Mouse (Mus musculus) embryonic fibroblast, embryonic 13.5 days (primary cell): Measurements from ENCODE around the gene Cdk1.

Experiments
- CTCF ChIP-seq: IDR thresholded peaks from 2 replicates; pipeline ENCODE4 v1.5.1; 2011; ENCODE audit warnings: mild to moderate bottlenecking, control low read depth, low read length, moderate library complexity, borderline replicate concordance; ENCODE audit not compliant: insufficient read depth
- POLR2A ChIP-seq: IDR thresholded peaks from 2 replicates; pipeline ENCODE4 v1.6.1; 2011; ENCODE audit warnings: low read depth, mild to moderate bottlenecking, control low read depth, low read length, moderate library complexity

DNA sequence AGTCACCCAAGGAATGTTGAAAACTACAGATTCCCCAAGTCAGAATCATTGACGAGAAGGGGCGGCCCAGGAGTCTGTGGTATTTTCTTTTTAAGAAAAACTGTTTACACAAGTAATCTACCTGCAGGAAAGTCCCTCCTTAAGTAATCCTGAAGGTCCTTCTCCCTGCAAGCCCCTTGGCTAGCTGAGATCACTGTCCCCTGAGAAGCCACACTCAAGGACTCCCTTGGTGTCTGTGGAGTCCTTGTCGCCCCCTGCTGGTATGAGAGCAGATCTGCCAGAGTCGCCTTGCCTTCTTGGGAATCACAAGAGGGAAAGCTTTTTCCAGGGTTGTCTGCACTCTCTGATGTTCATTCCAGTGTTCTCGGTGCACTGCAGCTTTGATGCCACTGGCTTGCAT lies 45.7 kb downstream of the Cdk1 start:
- TF ChIP-seq CTCF (peak; percentile 74; the same call in 1 of the 2 replicates), POLR2A (no peak)
